Mouse (Mus musculus): ENCODE measurements around the gene Zranb3. TPM values are rescaled to one million over a fixed set of nuclear protein-coding genes. Genes with fewer than 3 reads are reported as not detected.

Zranb3 gene
- 0.35 and 1.1 TPM in 2 replicates for polyA plus RNA-seq (2012; ENCODE audit: low replicate concordance)

GRCm38 (mm10) chr1:128102641-128103461 lies at the start of gene Zranb3, which contains the start of gene R3hdm1:
TSS of gene Zranb3 (minus strand) at chr1:128103047.
TSS of gene R3hdm1 (plus strand) at chr1:128103301.

Other genes starting within 250 kb of the Zranb3 start
- not detected in 2 replicates for gene Map3k19, start 248.0 kb downstream of the Zranb3 start, polyA plus RNA-seq (2012; ENCODE audit: low replicate concordance)
- gene Rab3gap1, start 234.3 kb downstream of the Zranb3 start, polyA plus RNA-seq (2012; ENCODE audit: low replicate concordance) = 31.3 and 33.1 TPM in 2 replicates
- gene R3hdm1, start 254 bp upstream of the Zranb3 start, polyA plus RNA-seq (2012; ENCODE audit: low replicate concordance) = 65.1 and 190 TPM in 2 replicates
- gene Ubxn4, start 140.9 kb upstream of the Zranb3 start, polyA plus RNA-seq (2012; ENCODE audit: low replicate concordance) = 14.8 and 17.1 TPM in 2 replicates
- not detected in 2 replicates for gene Lct, start 225.3 kb upstream of the Zranb3 start, polyA plus RNA-seq (2012; ENCODE audit: low replicate concordance)